Mouse (Mus musculus) neural tube, embryonic 11.5 days (tissue): ENCODE data around the gene Dchs1. TPM values are rescaled to one million over a fixed set of nuclear protein-coding genes. Genes with fewer than 3 reads are reported as not detected.

Experiments
- ATAC-seq: fragments of 200-750 bp; cut with Nextera tagmentation; 2 replicates; pipeline ENCODE4 v1.8.0; 2017; ENCODE audit warnings: moderate number of reproducible peaks, mild to moderate bottlenecking, moderate TSS enrichment, moderate library complexity; ENCODE audit not compliant: insufficient read depth, low FRiP score, low TSS enrichment
- DNase-seq: peaks from one replicate; pipeline ENCODE4 v3.0.0-alpha.2; 2015; ENCODE audit warnings: low spot score
- H3K27ac ChIP-seq: fragments of 300-500 bp; sonication (generic); 2 replicates; pipeline ENCODE4 v1.5.1; 2014; ENCODE audit warnings: low read depth, mild to moderate bottlenecking, low read length
- H3K27me3 ChIP-seq: fragments of 300-500 bp; sonication (generic); 2 replicates; pipeline ENCODE4 v1.6.1; 2014; ENCODE audit warnings: mild to moderate bottlenecking, low read length, mixed read lengths; ENCODE audit not compliant: control insufficient read depth, insufficient read depth
- H3K36me3 ChIP-seq: fragments of 300-500 bp; sonication (generic); 2 replicates; pipeline ENCODE4 v1.6.1; 2014; ENCODE audit warnings: mild to moderate bottlenecking, low read length, moderate library complexity, mixed read lengths; ENCODE audit not compliant: control insufficient read depth, insufficient read depth
- H3K4me1 ChIP-seq: fragments of 300-500 bp; sonication (generic); 2 replicates; pipeline ENCODE4 v1.6.1; 2014; ENCODE audit warnings: low read length, mixed read lengths; ENCODE audit not compliant: control insufficient read depth, insufficient read depth
- H3K4me2 ChIP-seq: fragments of 300-500 bp; sonication (generic); 2 replicates; pipeline ENCODE4 v1.6.1; 2014; ENCODE audit warnings: low read depth, mild to moderate bottlenecking, moderate library complexity
- H3K4me3 ChIP-seq: fragments of 300-500 bp; sonication (generic); 2 replicates; pipeline ENCODE4 v1.5.1; 2014; ENCODE audit warnings: low read depth, low read length
- H3K9ac ChIP-seq: fragments of 300-500 bp; sonication (generic); 2 replicates; pipeline ENCODE4 v1.6.1; 2014; ENCODE audit warnings: mild to moderate bottlenecking, low read length
- H3K9me3 ChIP-seq: fragments of 300-500 bp; sonication (generic); 2 replicates; pipeline ENCODE4 v1.6.1; 2016; ENCODE audit warnings: low read length; ENCODE audit not compliant: control insufficient read depth
- WGBS: fragments of 180-500 bp; shearing (Covaris S2); extraction: QIAGEN DNeasy Blood & Tissue Kit; methylation state at CpG from one replicate; pipeline ENCODE4 v1.1.7; 2014; 5-methylcytosine and 5-hydroxymethylcytosine counted together
- polyA plus RNA-seq: library from polyadenylated mRNA; unstranded; fragments of >200 nt; fragmentation: Nextera tagmentation; extraction: Ambion mirVana; gene quantifications from 2 replicates; pipeline ENCODE4 v1.2.1, GENCODE M21; 2014

The Dchs1 gene
- polyA plus RNA-seq, 1 experiment from 2014 or later: 22.3 TPM

DNA sequence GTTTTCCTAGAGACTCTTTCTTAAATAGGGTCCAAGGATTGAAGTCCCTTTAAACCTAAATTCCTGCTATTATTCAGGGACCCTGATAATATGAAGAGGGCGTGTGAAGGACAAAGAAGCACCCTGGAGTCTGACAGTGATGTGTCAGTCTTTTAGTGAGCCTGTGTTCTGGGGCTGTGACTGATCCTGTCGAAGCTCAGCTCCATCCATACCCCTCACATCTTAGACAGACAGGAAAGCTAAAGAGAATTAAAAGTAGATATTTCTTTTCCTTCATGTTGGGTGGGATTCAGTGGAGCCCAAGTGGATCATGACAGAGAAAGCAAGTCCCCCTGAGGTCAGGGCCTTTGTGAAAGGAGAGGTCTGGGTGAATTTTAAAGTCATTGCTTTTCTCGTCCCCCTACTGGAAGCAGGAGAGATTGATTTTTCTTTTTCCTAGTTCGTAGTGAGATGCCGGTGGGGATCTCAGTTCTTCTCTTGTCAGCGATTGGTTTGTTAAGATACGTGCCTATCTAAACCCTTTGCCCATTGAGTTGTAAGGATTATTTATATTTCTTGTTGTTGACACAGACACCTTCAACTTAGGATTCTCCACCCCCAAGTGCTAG lies 8.4 kb upstream of the Dchs1 start:
- H3K27me3 ChIP-seq: no peaks in the 10 kb centered on the region
- no peak overlapping the region for H3K4me2 ChIP-seq
- no peak overlapping the region for H3K4me3 ChIP-seq
- H3K36me3 ChIP-seq: no peaks in the 10 kb centered on the region
- ATAC-seq: no peak
- WGBS: 20% methylated on average over 7 of the region's 7 CpGs
- DNase-seq: no peak
- H3K9ac ChIP-seq: no peak overlapping the region
- no peaks in the 10 kb centered on the region for H3K4me1 ChIP-seq
- no peaks in the 10 kb centered on the region for H3K9me3 ChIP-seq
- H3K27ac ChIP-seq: no peak overlapping the region

- DNase-seq (no peak), ATAC-seq (no peak)
- Histone ChIP-seq H3K36me3 (no peaks in the 10 kb centered on the region), H3K4me1 (no peaks in the 10 kb centered on the region), H3K4me3 (no peak overlapping the region), H3K27me3 (no peaks in the 10 kb centered on the region), H3K27ac (no peak overlapping the region), H3K9me3 (no peaks in the 10 kb centered on the region), H3K4me2 (no peak overlapping the region), H3K9ac (no peak overlapping the region)
- 82% methylated on average over 7 of the region's 7 CpGs for WGBS
These were observed 6.2 kb upstream of the Dchs1 start for GRCm38 (mm10) chr7:105793701-105794100.

- Histone ChIP-seq H3K4me3 (no peak overlapping the region), H3K36me3 (no peaks in the 10 kb centered on the region), H3K4me2 (no peak overlapping the region), H3K27ac (no peak overlapping the region), H3K27me3 (no peaks in the 10 kb centered on the region), H3K4me1 (peaks cover 3% of the 10 kb centered on the region), H3K9ac (no peak overlapping the region), H3K9me3 (no peaks in the 10 kb centered on the region)
- DNase-seq (no peak), ATAC-seq (no peak)
- WGBS: 82% methylated on average over 1 of the region's 1 CpGs
These were observed 3.7 kb upstream of the Dchs1 start for GRCm38 (mm10) chr7:105791147-105791546.

GRCm38 (mm10) chr7:105786506-105787284 lies 759 bp downstream of the Dchs1 start:
- peak; percentile 57 for DNase-seq
- Histone ChIP-seq H3K27ac (peak overlapping the region; percentile 93), H3K9ac (peak overlapping the region; percentile 99), H3K36me3 (0 out of 2 replicates have a peak, but pooled peaks cover 2% of the 10 kb centered on the region), H3K4me1 (peaks cover 22% of the 10 kb centered on the region), H3K4me3 (peak overlapping the region; percentile 91), H3K9me3 (no peaks in the 10 kb centered on the region), H3K27me3 (no peaks in the 10 kb centered on the region), H3K4me2 (peak overlapping the region; percentile 63)
- peak; percentile 73 for ATAC-seq
- 5% methylated on average over 19 of the region's 20 CpGs for WGBS

DNA sequence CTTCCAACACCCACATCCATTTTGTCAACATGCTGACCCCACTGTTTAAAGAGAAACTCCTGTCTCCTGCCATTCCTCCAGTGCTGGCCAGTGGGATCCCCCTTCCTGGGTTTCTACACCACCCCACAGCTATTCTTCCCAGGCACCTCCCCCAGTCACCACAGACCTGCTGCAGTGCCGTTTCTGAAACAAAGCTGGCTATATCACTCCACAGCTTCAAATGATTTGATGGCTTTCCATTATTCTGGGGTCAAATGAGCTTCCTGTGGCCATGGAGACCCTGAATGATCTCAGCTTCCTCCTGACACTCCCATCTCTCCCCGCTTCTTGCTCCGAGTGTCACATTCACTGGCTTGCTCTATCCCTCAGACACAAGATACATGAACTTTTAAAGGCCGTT lies 2.9 kb downstream of the Dchs1 start:
- Histone ChIP-seq H3K36me3 (peaks cover 6% of the 10 kb centered on the region; the same call in 1 of the 2 replicates), H3K9ac (no peak overlapping the region; the same call in 1 of the 2 replicates), H3K27me3 (no peaks in the 10 kb centered on the region), H3K4me3 (no peak overlapping the region), H3K9me3 (no peaks in the 10 kb centered on the region), H3K27ac (no peak overlapping the region), H3K4me1 (peaks cover 22% of the 10 kb centered on the region), H3K4me2 (peak overlapping the region; percentile 21)
- ATAC-seq (no peak), DNase-seq (peak; percentile 23)
- whole genome bisulfite sequencing: 12% methylated on average over 4 of the region's 4 CpGs

GRCm38 (mm10) chr7:105783861-105784260 lies 3.6 kb downstream of the Dchs1 start:
- ATAC-seq: no peak
- no peaks in the 10 kb centered on the region for H3K9me3 ChIP-seq
- no peaks in the 10 kb centered on the region for H3K27me3 ChIP-seq
- peaks cover 24% of the 10 kb centered on the region for H3K4me1 ChIP-seq
- no peak overlapping the region for H3K9ac ChIP-seq
- WGBS: 53% methylated on average over 4 of the region's 4 CpGs
- H3K36me3 ChIP-seq: peaks cover 6% of the 10 kb centered on the region; the same call in 1 of the 2 replicates
- H3K4me2 ChIP-seq: no peak overlapping the region
- no peak overlapping the region for H3K27ac ChIP-seq
- no peak overlapping the region for H3K4me3 ChIP-seq
- no peak for DNase-seq

DNA sequence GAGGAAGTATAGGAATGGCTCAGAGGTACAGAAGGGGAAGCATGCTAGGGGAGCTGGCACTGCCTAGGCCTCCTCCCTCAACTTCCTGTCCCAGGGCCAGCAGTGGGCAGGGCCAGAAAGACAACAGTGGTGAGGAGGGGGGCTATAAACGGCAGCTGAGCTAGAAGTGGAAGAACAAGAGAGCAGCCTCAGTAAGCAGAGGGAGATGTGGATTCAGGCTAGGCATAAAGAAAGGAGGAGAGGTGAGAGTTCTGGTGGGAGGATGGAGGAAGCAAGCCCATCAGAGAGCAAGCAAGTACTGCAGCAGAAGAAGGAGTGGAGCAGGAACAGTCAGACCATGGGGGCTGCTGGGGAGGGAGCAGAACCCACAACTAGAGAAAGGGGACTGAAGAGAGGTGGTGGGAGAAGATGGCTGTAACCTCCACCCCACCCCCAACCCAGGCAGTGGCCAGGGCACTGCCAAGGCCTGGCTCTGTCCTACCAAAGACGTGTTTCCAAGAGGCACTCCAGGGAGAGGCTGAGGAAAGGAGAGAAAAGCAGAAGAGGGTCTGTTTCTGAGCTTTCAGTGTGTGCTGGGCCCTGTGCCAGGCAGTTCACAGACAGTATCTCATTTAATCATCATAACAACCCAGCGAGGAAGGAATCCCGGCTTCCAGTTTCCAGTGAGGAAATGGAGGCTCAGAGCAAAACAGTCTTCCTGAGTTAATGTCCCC lies 8.7 kb downstream of the Dchs1 start:
- WGBS: 28% methylated on average over 4 of the region's 4 CpGs
- Histone ChIP-seq H3K9ac (peak overlapping the region; percentile 36; the same call in 1 of the 2 replicates), H3K4me2 (peak overlapping the region; percentile 26), H3K36me3 (peaks cover 6% of the 10 kb centered on the region; the same call in 1 of the 2 replicates), H3K4me3 (no peak overlapping the region), H3K27me3 (no peaks in the 10 kb centered on the region), H3K27ac (peak overlapping the region; percentile 31), H3K4me1 (peaks cover 14% of the 10 kb centered on the region), H3K9me3 (no peaks in the 10 kb centered on the region)
- DNase-seq: peak; percentile 35
- ATAC-seq: peak; percentile 45; the same call in 1 of the 2 replicates

DNA sequence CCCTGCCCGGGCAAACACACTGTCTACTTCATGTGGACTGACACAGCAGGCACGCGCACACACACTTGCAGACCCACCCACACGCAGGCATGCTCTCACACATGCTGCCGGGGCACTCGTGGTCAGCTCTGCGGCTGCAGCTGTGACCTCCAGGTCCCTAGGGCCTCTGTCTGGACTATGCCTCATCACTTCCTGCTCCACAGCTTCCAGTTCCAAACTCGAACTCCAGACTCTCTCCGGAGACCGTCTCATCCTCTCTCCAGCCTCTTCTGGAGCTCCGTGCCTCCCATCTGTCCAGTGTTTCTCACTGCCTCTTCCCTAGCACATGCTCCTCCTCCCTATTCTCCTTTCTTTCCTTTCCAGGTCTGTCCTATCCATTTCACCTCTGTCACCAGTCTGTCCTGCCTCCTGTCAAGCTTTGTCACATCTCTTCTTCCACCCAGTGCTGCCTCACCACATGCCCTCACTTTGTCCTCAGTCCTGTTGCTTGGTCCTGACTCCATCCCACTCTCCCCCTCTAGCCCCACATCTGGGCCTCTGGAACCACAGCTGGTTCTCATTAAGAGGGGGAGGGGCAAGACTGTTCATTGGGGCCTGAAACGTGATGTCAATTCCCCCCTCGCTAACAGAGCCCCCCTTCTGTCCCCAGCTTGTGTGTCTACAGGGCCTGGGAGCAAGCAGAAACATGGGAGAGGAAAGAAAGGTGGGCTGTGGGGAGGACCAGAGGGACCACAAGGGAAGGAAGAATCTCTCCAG lies 9.5 kb downstream of the Dchs1 start:
- peaks cover 7% of the 10 kb centered on the region; the same call in 1 of the 2 replicates for H3K36me3 ChIP-seq
- H3K4me1 ChIP-seq: peaks cover 14% of the 10 kb centered on the region
- 42% methylated on average over 13 of the region's 13 CpGs for WGBS
- peak overlapping the region; percentile 3; the same call in 1 of the 2 replicates for H3K4me3 ChIP-seq
- H3K27me3 ChIP-seq: no peaks in the 10 kb centered on the region
- DNase-seq: peak; percentile 66
- peak; percentile 38 for ATAC-seq
- H3K4me2 ChIP-seq: peak overlapping the region; percentile 26
- peak overlapping the region; percentile 36; the same call in 1 of the 2 replicates for H3K9ac ChIP-seq
- no peaks in the 10 kb centered on the region for H3K9me3 ChIP-seq
- H3K27ac ChIP-seq: peak overlapping the region; percentile 31
